Mouse (Mus musculus) brain, embryonic 14.5 days (tissue): Measurements from ENCODE around the gene Nqo2.
"Not testable (repeated sequence)": the region's sequence is repeated elsewhere in the genome, so short reads cannot be mapped to it uniquely, and the experiment has no call there.

Experiments used
- CTCF ChIP-seq: fragments of 200-500 bp; IDR thresholded peaks from 2 replicates; pipeline ENCODE4 v1.5.1; 2012; ENCODE audit warnings: inconsistent platforms, mild to moderate bottlenecking, moderate library complexity, borderline replicate concordance; ENCODE audit not compliant: insufficient read depth, insufficient read length; ENCODE audit errors: extremely low read depth
- POLR2A ChIP-seq: fragments of 200-500 bp; IDR thresholded peaks from 2 replicates; pipeline ENCODE4 v1.6.1; 2012; ENCODE audit warnings: mild to moderate bottlenecking, inconsistent platforms, borderline replicate concordance; ENCODE audit not compliant: poor library complexity, insufficient read depth, insufficient read length, severe bottlenecking; ENCODE audit errors: extremely low read depth

- TF ChIP-seq CTCF, POLR2A: not testable (repeated sequence)
Measured at GRCm38 (mm10) chr13:33937587-33937986, 26.9 kb upstream of the Nqo2 start.
